Mouse (Mus musculus): ENCODE measurements around the gene Txndc9. TPM values are rescaled to one million over a fixed set of nuclear protein-coding genes. Genes with fewer than 3 reads are reported as not detected.
"Not testable (repeated sequence)": the region's sequence is repeated elsewhere in the genome, so short reads cannot be mapped to it uniquely, and the experiment has no call there.

Txndc9 gene
- polyA plus RNA-seq, 1 experiment = 4.0 TPM

DNA sequence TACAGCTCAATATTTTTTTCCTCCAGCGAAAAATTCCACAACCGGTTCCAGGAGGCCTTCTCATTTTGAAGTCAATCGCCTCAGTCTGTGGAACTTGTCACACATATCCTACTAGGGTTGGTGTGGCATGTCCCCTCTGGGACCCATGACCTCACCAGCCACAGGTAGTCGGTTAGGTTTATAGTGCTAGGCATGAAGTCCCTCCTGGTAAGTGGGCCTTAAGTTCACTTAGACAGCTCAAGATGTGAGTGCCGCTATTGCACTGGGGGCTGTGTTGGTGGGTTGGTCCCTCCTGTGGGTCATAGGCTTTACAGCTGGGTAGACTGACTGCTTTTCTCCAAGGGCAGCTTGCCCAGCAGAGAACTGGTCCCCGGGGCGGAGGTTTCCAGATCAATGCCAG is 20.4 kb downstream of the Txndc9 start:
- Histone ChIP-seq H3K27me3 (ENCODE audit: control insufficient read depth, insufficient read depth, low read length) (no peaks in the 10 kb centered on the region), H3K4me1 (ENCODE audit: control insufficient read depth, insufficient read depth, insufficient read length, low read length) (no peaks in the 10 kb centered on the region), H3K36me3 (ENCODE audit: control insufficient read depth, insufficient read depth, low read length) (no peaks in the 10 kb centered on the region), H3K4me3 (ENCODE audit: low read depth, low read length) (no peak overlapping the region), H3K27ac (ENCODE audit: insufficient read depth, low read depth, low read length) (no peak overlapping the region)
- TF ChIP-seq CTCF (IDR thresholded peaks at IDR 0.05; ENCODE audit: extremely low read depth, insufficient read length, insufficient replicate concordance, low read depth, low read length) = no peak
- no peak for TF ChIP-seq POLR2A (IDR thresholded peaks at IDR 0.05; ENCODE audit: low read depth, low read length)
- WGBS = 93% methylated on average over 7 of the region's 7 CpGs

DNA sequence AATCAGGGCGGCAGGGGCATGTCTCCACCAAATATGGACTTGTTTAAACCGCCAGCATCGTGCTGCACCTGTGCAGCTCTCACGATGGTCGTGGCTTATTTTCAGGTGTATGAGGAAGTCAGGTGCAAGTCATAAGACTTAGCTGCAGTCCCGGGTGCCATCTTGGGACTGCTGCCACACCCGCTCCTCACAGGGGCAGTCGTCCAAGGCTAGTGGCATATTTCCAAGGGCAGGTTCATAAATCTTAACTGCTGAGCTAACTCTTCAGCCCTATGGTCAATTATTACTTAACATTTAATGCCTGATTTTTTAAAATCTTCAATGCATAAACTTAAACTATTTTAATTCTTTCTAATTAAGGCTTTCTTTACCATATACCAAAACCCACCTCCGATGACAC is 21.0 kb downstream of the Txndc9 start:
- H3K36me3 ChIP-seq (ENCODE audit: control insufficient read depth, insufficient read depth, low read length); H3K4me1 ChIP-seq (ENCODE audit: control insufficient read depth, insufficient read depth, insufficient read length, low read length); H3K4me3 ChIP-seq (ENCODE audit: low read depth, low read length); H3K27ac ChIP-seq (ENCODE audit: insufficient read depth, low read depth, low read length); H3K27me3 ChIP-seq (ENCODE audit: control insufficient read depth, insufficient read depth, low read length): not testable (repeated sequence)
- WGBS = 37% methylated on average over 9 of the region's 9 CpGs

DNA sequence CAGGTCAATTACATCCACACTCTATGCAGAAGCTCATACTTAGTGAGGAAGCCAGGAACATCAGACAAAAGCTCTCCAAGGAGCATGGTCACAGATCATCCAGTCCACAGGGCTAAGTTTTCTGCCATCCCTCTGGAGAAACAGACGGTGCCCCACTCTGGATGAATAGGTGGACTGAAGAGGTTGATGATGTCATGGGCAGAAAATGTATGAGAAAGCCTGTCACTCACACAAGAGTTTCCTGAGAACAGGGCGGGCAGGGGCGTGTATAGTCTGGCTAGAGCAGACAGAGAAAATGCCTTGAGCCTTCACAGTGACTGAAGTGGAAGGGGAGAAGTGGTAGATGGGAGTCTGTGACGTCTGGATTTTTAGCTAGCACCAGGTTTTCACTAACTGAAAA is 26.2 kb downstream of the Txndc9 start:
- no peak for TF ChIP-seq POLR2A (IDR thresholded peaks at IDR 0.05; ENCODE audit: low read depth, low read length)
- TF ChIP-seq CTCF (IDR thresholded peaks at IDR 0.05; ENCODE audit: extremely low read depth, insufficient read length, insufficient replicate concordance, low read depth, low read length) = no peak
- H3K27ac ChIP-seq (ENCODE audit: insufficient read depth, low read depth, low read length) = no peak overlapping the region
- WGBS = 48% methylated on average over 4 of the region's 4 CpGs
- H3K36me3 ChIP-seq (ENCODE audit: control insufficient read depth, insufficient read depth, low read length) = no peaks in the 10 kb centered on the region
- no peaks in the 10 kb centered on the region for H3K4me1 ChIP-seq (ENCODE audit: control insufficient read depth, insufficient read depth, insufficient read length, low read length)
- no peaks in the 10 kb centered on the region for H3K27me3 ChIP-seq (ENCODE audit: control insufficient read depth, insufficient read depth, low read length)
- H3K4me3 ChIP-seq (ENCODE audit: low read depth, low read length) = no peak overlapping the region

GRCm38 (mm10) chr1:37968746-37969145 is 28.9 kb downstream of the Txndc9 start:
- Histone ChIP-seq H3K4me3 (ENCODE audit: low read depth, low read length) (no peak overlapping the region), H3K4me1 (ENCODE audit: control insufficient read depth, insufficient read depth, insufficient read length, low read length) (no peaks in the 10 kb centered on the region), H3K27ac (ENCODE audit: insufficient read depth, low read depth, low read length) (no peak overlapping the region), H3K36me3 (ENCODE audit: control insufficient read depth, insufficient read depth, low read length) (no peaks in the 10 kb centered on the region), H3K27me3 (ENCODE audit: control insufficient read depth, insufficient read depth, low read length) (no peaks in the 10 kb centered on the region)
- TF ChIP-seq CTCF (IDR thresholded peaks at IDR 0.05; ENCODE audit: extremely low read depth, insufficient read length, insufficient replicate concordance, low read depth, low read length) (no peak), POLR2A (IDR thresholded peaks at IDR 0.05; ENCODE audit: low read depth, low read length) (no peak)
- WGBS = 55% methylated on average over 6 of the region's 6 CpGs

- no peak overlapping the region for H3K4me3 ChIP-seq (ENCODE audit: low read depth, low read length)
Observed at GRCm38 (mm10) chr1:37965571-37965970, 32.1 kb downstream of the Txndc9 start.

GRCm38 (mm10) chr1:37959486-37959885 is 38.2 kb downstream of the Txndc9 start:
- Histone ChIP-seq H3K4me3 (ENCODE audit: low read depth, low read length) (no peak overlapping the region), H3K27ac (ENCODE audit: insufficient read depth, low read depth, low read length) (no peak overlapping the region), H3K36me3 (ENCODE audit: control insufficient read depth, insufficient read depth, low read length) (no peaks in the 10 kb centered on the region), H3K27me3 (ENCODE audit: control insufficient read depth, insufficient read depth, low read length) (no peaks in the 10 kb centered on the region), H3K4me1 (ENCODE audit: control insufficient read depth, insufficient read depth, insufficient read length, low read length) (no peaks in the 10 kb centered on the region)
- TF ChIP-seq CTCF (IDR thresholded peaks at IDR 0.05; ENCODE audit: extremely low read depth, insufficient read length, insufficient replicate concordance, low read depth, low read length) (no peak), POLR2A (IDR thresholded peaks at IDR 0.05; ENCODE audit: low read depth, low read length) (no peak)
- 78% methylated on average over 5 of the region's 5 CpGs for WGBS

More at GRCm38 (mm10) chr1:37965571-37965970, 32.1 kb downstream of the Txndc9 start:
- 69% methylated on average over 10 of the region's 10 CpGs for WGBS
- TF ChIP-seq CTCF (IDR thresholded peaks at IDR 0.05; ENCODE audit: extremely low read depth, insufficient read length, insufficient replicate concordance, low read depth, low read length) = no peak
- no peak for TF ChIP-seq POLR2A (IDR thresholded peaks at IDR 0.05; ENCODE audit: low read depth, low read length)
- Histone ChIP-seq H3K27ac (ENCODE audit: insufficient read depth, low read depth, low read length) (no peak overlapping the region), H3K4me1 (ENCODE audit: control insufficient read depth, insufficient read depth, insufficient read length, low read length) (no peaks in the 10 kb centered on the region), H3K36me3 (ENCODE audit: control insufficient read depth, insufficient read depth, low read length) (no peaks in the 10 kb centered on the region), H3K27me3 (ENCODE audit: control insufficient read depth, insufficient read depth, low read length) (no peaks in the 10 kb centered on the region)

- H3K27me3 ChIP-seq (ENCODE audit: control insufficient read depth, insufficient read depth, low read length) = no peaks in the 10 kb centered on the region
- no peak for TF ChIP-seq CTCF (IDR thresholded peaks at IDR 0.05; ENCODE audit: extremely low read depth, insufficient read length, insufficient replicate concordance, low read depth, low read length)
- TF ChIP-seq POLR2A (IDR thresholded peaks at IDR 0.05; ENCODE audit: low read depth, low read length) = no peak
- H3K4me3 ChIP-seq (ENCODE audit: low read depth, low read length) = no peak overlapping the region
- peaks cover 2% of the 10 kb centered on the region; the same call in 1 of the 2 replicates for H3K4me1 ChIP-seq (ENCODE audit: control insufficient read depth, insufficient read depth, insufficient read length, low read length)
- H3K36me3 ChIP-seq (ENCODE audit: control insufficient read depth, insufficient read depth, low read length) = no peaks in the 10 kb centered on the region
- no peak overlapping the region for H3K27ac ChIP-seq (ENCODE audit: insufficient read depth, low read depth, low read length)
- WGBS = 67% methylated on average over 2 of the region's 2 CpGs
Observed at GRCm38 (mm10) chr1:37958516-37958915, 39.2 kb downstream of the Txndc9 start.

DNA sequence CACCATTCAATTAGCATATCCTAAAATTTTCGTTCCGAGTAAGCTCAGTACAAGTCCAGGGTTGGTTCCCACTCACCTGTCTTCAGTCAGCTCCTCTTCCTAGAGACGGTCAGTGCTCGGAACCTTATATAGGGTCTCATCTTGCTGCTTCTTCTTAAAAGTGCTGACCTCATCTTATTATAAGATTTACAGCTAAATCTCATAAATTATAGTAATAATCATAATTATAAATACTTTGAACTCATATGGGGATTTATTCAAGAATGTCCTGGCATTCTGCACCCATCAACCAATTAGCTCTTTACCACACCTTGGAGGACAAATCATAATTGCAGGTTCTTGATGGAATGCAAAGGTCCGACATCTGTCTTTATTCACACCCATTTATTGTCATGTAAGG is 40.0 kb downstream of the Txndc9 start, which contains the start of gene Lyg1:
TSS of gene Lyg1 (minus strand) at position 101 of the 400 bp plus-strand sequence.
- TF ChIP-seq CTCF (IDR thresholded peaks at IDR 0.05; ENCODE audit: extremely low read depth, insufficient read length, insufficient replicate concordance, low read depth, low read length) (no peak), POLR2A (IDR thresholded peaks at IDR 0.05; ENCODE audit: low read depth, low read length) (no peak)
- Histone ChIP-seq H3K36me3 (ENCODE audit: control insufficient read depth, insufficient read depth, low read length) (no peaks in the 10 kb centered on the region), H3K4me3 (ENCODE audit: low read depth, low read length) (no peak within 1 kb of the TSS), H3K27ac (ENCODE audit: insufficient read depth, low read depth, low read length) (no peak within 1 kb of the TSS), H3K27me3 (ENCODE audit: control insufficient read depth, insufficient read depth, low read length) (no peaks in the 10 kb centered on the region), H3K4me1 (ENCODE audit: control insufficient read depth, insufficient read depth, insufficient read length, low read length) (peaks cover 2% of the 10 kb centered on the region; the same call in 1 of the 2 replicates)
- 88% methylated on average over 5 of the region's 5 CpGs for WGBS
